Mouse (Mus musculus) heart, postnatal 0 days (tissue): ENCODE results near the gene Plpp3. TPM values are rescaled to one million over a fixed set of nuclear protein-coding genes. Genes with fewer than 3 reads are reported as not detected.

ENCODE experiments used
- ATAC-seq: fragments of 200-750 bp; cut with Nextera tagmentation; 2 replicates; pipeline ENCODE4 v1.8.0; 2017; ENCODE audit warnings: low read depth, moderate number of reproducible peaks, moderate library complexity; ENCODE audit not compliant: insufficient read depth
- DNase-seq: peaks from one replicate; pipeline ENCODE4 v3.0.0-alpha.2; 2016; ENCODE audit warnings: low spot score
- H3K27ac ChIP-seq: fragments of 300-500 bp; sonication (generic); 2 replicates; pipeline ENCODE4 v1.5.1; 2014; ENCODE audit warnings: low read depth, mild to moderate bottlenecking
- H3K27me3 ChIP-seq: fragments of 300-500 bp; sonication (generic); 2 replicates; pipeline ENCODE4 v1.6.1; 2014; ENCODE audit warnings: low read length, mixed read lengths; ENCODE audit not compliant: control insufficient read depth, insufficient read depth
- H3K36me3 ChIP-seq: fragments of 300-500 bp; sonication (generic); replicated peaks from 2 replicates; pipeline ENCODE4 v1.6.1; 2014; ENCODE audit warnings: low read length, mixed read lengths; ENCODE audit not compliant: control insufficient read depth, insufficient read depth
- H3K4me1 ChIP-seq: fragments of 300-500 bp; sonication (generic); 2 replicates; pipeline ENCODE4 v1.6.1; 2014; ENCODE audit warnings: antibody characterized with exemption; ENCODE audit not compliant: control insufficient read depth, insufficient read depth
- H3K4me2 ChIP-seq: fragments of 300-500 bp; sonication (generic); 2 replicates; pipeline ENCODE4 v1.6.1; 2014; ENCODE audit warnings: low read depth, mild to moderate bottlenecking, low read length, moderate library complexity
- H3K4me3 ChIP-seq: fragments of 300-500 bp; sonication (generic); 2 replicates; pipeline ENCODE4 v1.5.1; 2014; ENCODE audit warnings: low read depth, low read length
- H3K9ac ChIP-seq: fragments of 300-500 bp; sonication (generic); replicated peaks from 2 replicates; pipeline ENCODE4 v1.6.1; 2014; ENCODE audit warnings: low read depth, low read length, mixed read lengths
- H3K9me3 ChIP-seq: fragments of 300-500 bp; sonication (generic); replicated peaks from 2 replicates; pipeline ENCODE4 v1.6.1; 2016; ENCODE audit warnings: low read length; ENCODE audit not compliant: control insufficient read depth
- CTCF ChIP-seq: IDR thresholded peaks from 2 replicates; pipeline ENCODE4 v1.5.1; 2016; ENCODE audit warnings: antibody characterized with exemption, control low read depth, low read depth
- EP300 ChIP-seq: IDR thresholded peaks from 2 replicates; pipeline ENCODE4 v1.6.1; 2016; ENCODE audit warnings: antibody characterized with exemption, low read depth
- WGBS: fragments of 180-500 bp; shearing (Covaris S2); extraction: QIAGEN DNeasy Blood & Tissue Kit; methylation state at CpG from one replicate; pipeline ENCODE4 v1.1.7; 2014; 5-methylcytosine and 5-hydroxymethylcytosine counted together
- polyA plus RNA-seq: library from polyadenylated mRNA; unstranded; fragments of >200 nt; fragmentation: Nextera tagmentation; extraction: Ambion mirVana; gene quantifications from 2 replicates; pipeline ENCODE4 v1.2.1, GENCODE M21; 2015
- total RNA-seq: library from RNA; depleted of rRNA; stranded (reverse); fragments of >200 nt; gene quantifications from 2 replicates; pipeline ENCODE4 v1.2.3, GENCODE M21; 2014; ENCODE audit warnings: low replicate concordance

The Plpp3 gene
- total and polyA plus RNA-seq, 2 experiments from 2014 or later: 56.4 to 57.0 TPM

DNA sequence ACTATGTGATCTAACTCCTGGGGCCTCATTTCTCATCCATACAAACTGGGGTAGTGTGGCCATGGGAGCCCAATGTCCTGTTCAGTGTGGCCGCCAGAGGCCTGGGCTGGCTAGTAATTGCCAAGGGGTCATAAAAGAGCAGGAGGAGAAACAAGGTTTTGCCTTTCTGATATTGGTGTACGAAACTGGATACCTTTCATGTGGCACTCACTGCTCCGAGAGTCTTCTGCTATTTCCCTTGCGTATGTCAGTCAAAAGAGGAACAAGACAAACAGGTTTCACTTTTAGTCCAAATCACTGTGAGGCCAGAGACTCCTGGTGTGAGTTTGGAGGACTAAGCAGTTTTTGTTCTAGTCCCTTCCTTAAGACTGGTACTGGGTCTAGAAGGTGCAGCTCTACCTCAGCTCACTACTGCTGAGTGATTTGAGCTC lies 6.8 kb downstream of the Plpp3 start:
- 90% methylated on average over 4 of the region's 4 CpGs for WGBS
- H3K36me3 ChIP-seq: peaks cover 11% of the 10 kb centered on the region; the same call in 1 of the 2 replicates
- no peak overlapping the region for H3K4me3 ChIP-seq
- no peaks in the 10 kb centered on the region for H3K9me3 ChIP-seq
- ATAC-seq (no peak), DNase-seq (no peak)
- H3K27me3 ChIP-seq: no peaks in the 10 kb centered on the region
- H3K4me2 ChIP-seq: no peak overlapping the region
- H3K9ac ChIP-seq: no peak overlapping the region
- no peak overlapping the region for H3K27ac ChIP-seq
- no peaks in the 10 kb centered on the region; the same call in 1 of the 2 replicates for H3K4me1 ChIP-seq
- TF ChIP-seq CTCF (no peak), EP300 (no peak)

DNA sequence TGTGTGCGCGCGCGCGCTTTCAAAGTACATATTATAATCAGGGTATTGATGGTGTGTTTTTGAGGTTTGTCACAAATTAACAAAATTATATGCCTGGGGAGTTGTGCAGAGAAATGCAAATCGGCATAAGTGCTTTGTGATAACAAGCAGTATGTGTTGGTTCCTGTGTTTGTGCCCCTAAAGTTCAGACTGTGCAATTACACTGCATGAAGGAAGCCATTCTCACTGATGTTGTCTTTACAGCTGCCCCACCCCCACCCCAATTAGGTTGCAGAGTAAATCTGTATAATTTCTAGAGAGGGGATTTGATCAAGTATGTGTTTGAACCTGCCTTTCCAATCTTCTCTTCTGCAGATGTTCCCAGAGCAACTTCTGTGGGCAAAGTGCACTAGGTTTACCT lies 7.8 kb downstream of the Plpp3 start:
- Histone ChIP-seq H3K27ac (no peak overlapping the region), H3K4me2 (no peak overlapping the region), H3K36me3 (peaks cover 11% of the 10 kb centered on the region; the same call in 1 of the 2 replicates), H3K27me3 (no peaks in the 10 kb centered on the region), H3K9ac (no peak overlapping the region), H3K4me1 (no peaks in the 10 kb centered on the region; the same call in 1 of the 2 replicates), H3K9me3 (no peaks in the 10 kb centered on the region), H3K4me3 (no peak overlapping the region)
- DNase-seq (no peak), ATAC-seq (no peak)
- 94% methylated on average over 6 of the region's 6 CpGs for WGBS
- 0 out of 2 replicates have a peak, but pooled peaks have one; percentile 2 for TF ChIP-seq CTCF
- TF ChIP-seq EP300: no peak

- Histone ChIP-seq H3K9me3 (no peaks in the 10 kb centered on the region), H3K4me1 (no peaks in the 10 kb centered on the region; the same call in 1 of the 2 replicates), H3K27ac (no peak overlapping the region), H3K36me3 (no peaks in the 10 kb centered on the region), H3K4me2 (no peak overlapping the region), H3K9ac (no peak overlapping the region), H3K27me3 (no peaks in the 10 kb centered on the region), H3K4me3 (no peak overlapping the region)
- TF ChIP-seq CTCF (no peak), EP300 (no peak)
- ATAC-seq (no peak), DNase-seq (no peak)
- WGBS: 71% methylated on average over 7 of the region's 7 CpGs
Observed at GRCm38 (mm10) chr4:105169093-105169571, 12.0 kb downstream of the Plpp3 start.

- Histone ChIP-seq H3K9ac (no peak overlapping the region), H3K4me1 (no peaks in the 10 kb centered on the region; the same call in 1 of the 2 replicates), H3K4me2 (no peak overlapping the region), H3K4me3 (no peak overlapping the region), H3K27me3 (no peaks in the 10 kb centered on the region), H3K27ac (no peak overlapping the region), H3K36me3 (no peaks in the 10 kb centered on the region), H3K9me3 (no peaks in the 10 kb centered on the region)
- TF ChIP-seq EP300: no peak
- no peak for TF ChIP-seq CTCF
- DNase-seq (no peak), ATAC-seq (no peak)
- WGBS: 69% methylated on average over 16 of the region's 16 CpGs
Observed at GRCm38 (mm10) chr4:105169826-105170810, 13.0 kb downstream of the Plpp3 start.

GRCm38 (mm10) chr4:105170811-105171401 lies 13.8 kb downstream of the Plpp3 start:
- WGBS: 68% methylated on average over 9 of the region's 9 CpGs
- no peak overlapping the region for H3K27ac ChIP-seq
- H3K36me3 ChIP-seq: no peaks in the 10 kb centered on the region
- no peak for DNase-seq
- H3K4me1 ChIP-seq: no peaks in the 10 kb centered on the region; the same call in 1 of the 2 replicates
- no peak for TF ChIP-seq CTCF
- no peak for TF ChIP-seq EP300
- H3K27me3 ChIP-seq: no peaks in the 10 kb centered on the region
- no peak overlapping the region for H3K4me2 ChIP-seq
- no peak overlapping the region for H3K9ac ChIP-seq
- H3K9me3 ChIP-seq: no peaks in the 10 kb centered on the region
- ATAC-seq: no peak
- H3K4me3 ChIP-seq: no peak overlapping the region
